In genomic region chrX:50995310-50995709, GRCm38 (mm10) we compare ENCODE assay signal across 25 mouse cellular contexts. TPM values are rescaled to one million over a fixed set of nuclear protein-coding genes. Genes with fewer than 3 reads are reported as not detected.
"Had no signal": no experiment of that assay in that cellular context is flagged by ENCODE, and none has a peak within 500 bp of the region (broad histone marks: within the 10 kb centered on the region; RNA-seq: fewer than 3 reads in every experiment).

No protein-coding gene starts in this region.

- ATAC-seq: midbrain, embryonic 16.5 days had no signal

- H3K9me3 ChIP-seq: lung, embryonic 15.5 days; midbrain, embryonic 10.5 days; midbrain, embryonic 12.5 days; neural tube, embryonic 13.5 days; neural tube, embryonic 15.5 days had no signal

- H3K27ac ChIP-seq: lung, embryonic 15.5 days; midbrain, embryonic 10.5 days; midbrain, embryonic 12.5 days; neural tube, embryonic 13.5 days; neural tube, embryonic 15.5 days had no signal

- H3K9ac ChIP-seq: lung, embryonic 15.5 days; midbrain, embryonic 12.5 days; neural tube, embryonic 13.5 days; neural tube, embryonic 15.5 days had no signal

- H3K4me3 ChIP-seq: lung, embryonic 15.5 days; midbrain, embryonic 10.5 days; midbrain, embryonic 12.5 days; myocyte; neural tube, embryonic 13.5 days; neural tube, embryonic 15.5 days had no signal

- H3K4me1 ChIP-seq: lung, embryonic 15.5 days; midbrain, embryonic 10.5 days; midbrain, embryonic 12.5 days; neural tube, embryonic 13.5 days; neural tube, embryonic 15.5 days had no signal

- H3K27me3 ChIP-seq: lung, embryonic 15.5 days; midbrain, embryonic 12.5 days; neural tube, embryonic 13.5 days; neural tube, embryonic 15.5 days had no signal

- H3K4me2 ChIP-seq: lung, embryonic 15.5 days; midbrain, embryonic 12.5 days; neural tube, embryonic 13.5 days; neural tube, embryonic 15.5 days had no signal

- H3K36me3 ChIP-seq: lung, embryonic 15.5 days; midbrain, embryonic 10.5 days; midbrain, embryonic 12.5 days; neural tube, embryonic 13.5 days; neural tube, embryonic 15.5 days had no signal

- DNase-seq: lung, adult 18-20 months; lung, postnatal 10 days; lung, postnatal 4 days; midbrain, embryonic 14.5 days; retina, postnatal 1 day; right cerebral cortex, adult 18-20 months; right cerebral cortex, postnatal 25 days; right cerebral cortex, postnatal 4 days; spleen, adult 18-20 months; thymus, adult 18-20 months; thymus, postnatal 14 days; thymus, postnatal 36 days had no signal

RNA-seq across cellular contexts. Expression of gene Frmd7, which starts 52.8 kb away (rescaled TPM):
- total RNA-seq: megakaryocyte, adult 5-6 weeks; megakaryocyte-erythroid progenitor cell, adult 5-6 weeks had no signal
- polyA plus RNA-seq: midbrain, embryonic 10.5 days; midbrain, embryonic 12.5 days; myocyte; neural tube, embryonic 11.5 days; small intestine, adult 2 months; stomach, embryonic 14.5 days; stomach, embryonic 16.5 days had no signal
